In genomic region chr3:155381910-155382309, GRCm38 (mm10) we compare ENCODE assay signal across 17 mouse cellular contexts.
A peak's percentile ranks its signal among the peaks of the same experiment; 100 is the strongest.
DNase-seq lines count a peak whose midpoint lies in the region; ATAC-seq and TF ChIP-seq lines count a peak whose summit lies in the region.
"Had no signal": no experiment of that assay in that cellular context is flagged by ENCODE, and none has a peak within 500 bp of the region (broad histone marks: within the 10 kb centered on the region; RNA-seq: fewer than 3 reads in every experiment).

No protein-coding gene starts in this region.

- no peaks in the 10 kb centered on the region for H3K27me3 ChIP-seq in forebrain, postnatal 0 days (ENCODE audit: insufficient read depth, low read length)
- no peaks in the 10 kb centered on the region for H3K27me3 ChIP-seq in kidney, embryonic 15.5 days
- H3K27me3 ChIP-seq: heart, embryonic 12.5 days; limb, embryonic 15.5 days; neural tube, embryonic 13.5 days had no signal

- H3K4me3 ChIP-seq in forebrain, postnatal 0 days (ENCODE audit: low read depth, low read length), result no peak overlapping the region
- no peak overlapping the region for H3K4me3 ChIP-seq in kidney, embryonic 15.5 days (replicated peaks)
- H3K4me3 ChIP-seq: heart, embryonic 12.5 days; limb, embryonic 15.5 days; neural tube, embryonic 13.5 days had no signal

- no peak overlapping the region for H3K27ac ChIP-seq in forebrain, postnatal 0 days (ENCODE audit: low read depth, low read length)
- no peak overlapping the region for H3K27ac ChIP-seq in kidney, embryonic 15.5 days
- H3K27ac ChIP-seq: limb, embryonic 15.5 days; neural tube, embryonic 13.5 days had no signal

- WGBS in forebrain, postnatal 0 days, result 45% methylated on average over 4 of the region's 4 CpGs
- WGBS in kidney, embryonic 15.5 days, result 82% methylated on average over 4 of the region's 4 CpGs

- H3K4me2 ChIP-seq in forebrain, postnatal 0 days (ENCODE audit: low read depth), result no peak overlapping the region
- no peak overlapping the region for H3K4me2 ChIP-seq in kidney, embryonic 15.5 days
- H3K4me2 ChIP-seq: heart, embryonic 12.5 days; limb, embryonic 15.5 days; neural tube, embryonic 13.5 days had no signal

- DNase-seq in frontal cortex, adult 2 months (ENCODE audit: extremely low spot score in 1 of 2, low spot score in 1 of 2), result peak; percentile 28 to 55
- DNase-seq in frontal cortex, postnatal 10 days (ENCODE audit: low spot score in 2 of 2), result no peak
- peak; percentile 70 for DNase-seq in brain, embryonic 14.5 days (ENCODE audit: low read depth)
- peak; percentile 54 for DNase-seq in forebrain, postnatal 0 days
- peak; percentile 18 to 40 for DNase-seq in left cerebral cortex, adult 9 months (ENCODE audit: low spot score in 2 of 2)
- DNase-seq in retina, postnatal 1 day, result no peak
- DNase-seq: adrenal gland, postnatal 36 days; cerebellum, adult 9-11 months; heart, postnatal 36 days; kidney, adult 2 months; kidney, postnatal 25 days; liver, postnatal 0 days had no signal

- peak; percentile 72; the same call in 1 of the 2 replicates for ATAC-seq in forebrain, postnatal 0 days
- ATAC-seq in kidney, embryonic 15.5 days (replicated peaks; ENCODE audit: low FRiP score), result no peak
- ATAC-seq: activated CD4-positive, CD25-positive, alpha-beta regulatory T cell, adult 4 months; liver, postnatal 0 days had no signal

- TF ChIP-seq POLR2A in brain, embryonic 14.5 days (IDR thresholded peaks at IDR 0.05; ENCODE audit: borderline replicate concordance, extremely low read depth, insufficient read depth, insufficient read length, poor library complexity, severe bottlenecking), result no peak

- no peaks in the 10 kb centered on the region for H3K4me1 ChIP-seq in forebrain, postnatal 0 days (ENCODE audit: insufficient read depth)
- H3K4me1 ChIP-seq in kidney, embryonic 15.5 days, result no peaks in the 10 kb centered on the region
- H3K4me1 ChIP-seq: heart, embryonic 12.5 days; limb, embryonic 15.5 days; neural tube, embryonic 13.5 days had no signal

- H3K36me3 ChIP-seq in forebrain, postnatal 0 days (ENCODE audit: insufficient read depth), result no peaks in the 10 kb centered on the region
- no peaks in the 10 kb centered on the region for H3K36me3 ChIP-seq in kidney, embryonic 15.5 days
- H3K36me3 ChIP-seq: heart, embryonic 12.5 days; limb, embryonic 15.5 days; neural tube, embryonic 13.5 days had no signal

- no peaks in the 10 kb centered on the region for H3K9me3 ChIP-seq in forebrain, postnatal 0 days (ENCODE audit: low read length)
- no peaks in the 10 kb centered on the region for H3K9me3 ChIP-seq in kidney, embryonic 15.5 days (replicated peaks)
- H3K9me3 ChIP-seq: heart, embryonic 12.5 days; limb, embryonic 15.5 days; neural tube, embryonic 13.5 days had no signal

- H3K9ac ChIP-seq in forebrain, postnatal 0 days, result no peak overlapping the region
- H3K9ac ChIP-seq in kidney, embryonic 15.5 days, result no peak overlapping the region
- H3K9ac ChIP-seq: heart, embryonic 12.5 days; limb, embryonic 15.5 days; liver, postnatal 0 days; neural tube, embryonic 13.5 days had no signal

- TF ChIP-seq CTCF in brain, embryonic 14.5 days (IDR thresholded peaks at IDR 0.05; ENCODE audit: borderline replicate concordance, extremely low read depth, insufficient read depth, insufficient read length), result no peak
- no peak for TF ChIP-seq CTCF in forebrain, postnatal 0 days (IDR thresholded peaks at IDR 0.05; ENCODE audit: low read depth)

Comparison
In these comparisons a context has a peak if more than half of its experiments do, and no peak if none do; other contexts are left out.
1. DNase-seq: peak in frontal cortex, adult 2 months (2 of 2), brain, embryonic 14.5 days (single experiment), forebrain, postnatal 0 days (single experiment) and left cerebral cortex, adult 9 months (2 of 2); none in frontal cortex, postnatal 10 days (0 of 2) and retina, postnatal 1 day (single experiment).